Mouse (Mus musculus) forebrain, embryonic 16.5 days (tissue): ENCODE measurements at regions not wholly inside any gene's neighbourhood (a gene's known extent, or its start where the extent isn't known, plus 50 kb on each side); places are given as distances from the start of the nearest gene placed in this dataset.

ENCODE experiments used
- ATAC-seq: fragments of 200-750 bp; cut with Nextera tagmentation; 2 replicates; pipeline ENCODE4 v1.8.0; 2017; ENCODE audit warnings: mild to moderate bottlenecking, moderate library complexity
- H3K27ac ChIP-seq: fragments of 300-500 bp; sonication (generic); 2 replicates; pipeline ENCODE4 v1.5.1; 2014; ENCODE audit warnings: low read length, control low read depth
- H3K27me3 ChIP-seq: fragments of 300-500 bp; sonication (generic); replicated peaks from 2 replicates; pipeline ENCODE4 v1.6.1; 2014; ENCODE audit warnings: low read length; ENCODE audit not compliant: control insufficient read depth, insufficient read depth
- H3K36me3 ChIP-seq: fragments of 300-500 bp; sonication (generic); 2 replicates; pipeline ENCODE4 v1.6.1; 2014; ENCODE audit not compliant: control insufficient read depth, insufficient read depth
- H3K4me1 ChIP-seq: fragments of 300-500 bp; sonication (generic); replicated peaks from 2 replicates; pipeline ENCODE4 v1.6.1; 2014; ENCODE audit warnings: low read length; ENCODE audit not compliant: control insufficient read depth, insufficient read depth
- H3K4me2 ChIP-seq: fragments of 300-500 bp; sonication (generic); 2 replicates; pipeline ENCODE4 v1.6.1; 2014; ENCODE audit warnings: mild to moderate bottlenecking, low read length, control low read depth
- H3K4me3 ChIP-seq: fragments of 300-500 bp; sonication (generic); replicated peaks from 2 replicates; pipeline ENCODE4 v1.5.1; 2014; ENCODE audit warnings: mild to moderate bottlenecking, low read length, control low read depth
- H3K9ac ChIP-seq: fragments of 300-500 bp; sonication (generic); replicated peaks from 2 replicates; pipeline ENCODE4 v1.6.1; 2014; ENCODE audit warnings: low read depth, low read length, control low read depth
- H3K9me3 ChIP-seq: fragments of 300-500 bp; sonication (generic); 2 replicates; pipeline ENCODE4 v1.6.1; 2016; ENCODE audit warnings: low read length; ENCODE audit not compliant: control insufficient read depth
- WGBS: fragments of 180-500 bp; shearing (Covaris S2); extraction: QIAGEN DNeasy Blood & Tissue Kit; methylation state at CpG from one replicate; pipeline ENCODE4 v1.1.7; 2014; 5-methylcytosine and 5-hydroxymethylcytosine counted together

DNA sequence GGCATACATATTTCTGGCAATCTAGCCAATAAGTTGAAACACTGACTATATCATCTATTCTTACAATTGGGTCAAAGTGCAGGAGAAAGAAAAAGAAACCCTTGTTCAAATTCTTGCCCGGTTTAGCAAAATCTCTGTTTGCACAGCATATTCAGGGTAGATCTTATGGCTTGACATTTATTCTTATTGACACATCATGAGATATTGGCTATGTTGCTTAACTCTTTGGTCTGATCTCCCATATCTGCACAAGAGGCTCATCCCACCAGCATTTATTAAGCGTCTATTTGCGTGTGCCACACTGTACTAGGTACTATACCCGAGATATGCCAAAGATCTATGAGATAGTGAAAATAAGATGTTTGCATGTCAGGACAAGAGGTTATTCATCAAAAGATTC, 212.9 kb upstream of the Prep start:
- no peaks in the 10 kb centered on the region for H3K4me1 ChIP-seq
- no peaks in the 10 kb centered on the region for H3K27me3 ChIP-seq
- no peaks in the 10 kb centered on the region for H3K36me3 ChIP-seq
- no peak for ATAC-seq
- H3K9ac ChIP-seq: no peak overlapping the region
- H3K9me3 ChIP-seq: no peaks in the 10 kb centered on the region
- WGBS: 99% methylated on average over 4 of the region's 4 CpGs
- H3K4me3 ChIP-seq: no peak overlapping the region
- no peak overlapping the region for H3K27ac ChIP-seq
- H3K4me2 ChIP-seq: no peak overlapping the region

DNA sequence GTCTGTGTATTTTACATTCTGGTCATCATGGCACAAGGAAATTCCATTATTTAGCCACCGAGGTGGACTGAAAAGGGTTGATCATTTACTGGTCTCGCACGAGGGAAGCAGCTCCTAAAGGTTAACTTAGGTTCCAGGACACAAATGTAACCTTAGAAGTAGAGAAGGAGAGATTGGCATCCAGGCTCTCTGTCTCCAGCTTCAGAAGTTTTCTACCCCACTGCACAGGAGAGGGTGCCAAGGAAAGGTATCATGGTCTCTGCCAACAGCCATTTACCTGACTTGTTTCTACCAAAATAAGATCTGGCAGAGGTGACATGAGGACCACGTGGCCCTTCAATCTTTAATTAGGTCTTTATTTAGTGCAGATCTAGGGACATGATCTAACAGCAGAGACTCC, 218.0 kb upstream of the Prep start:
- Histone ChIP-seq H3K36me3 (no peaks in the 10 kb centered on the region), H3K4me2 (no peak overlapping the region), H3K9me3 (no peaks in the 10 kb centered on the region), H3K27ac (no peak overlapping the region), H3K4me3 (no peak overlapping the region), H3K27me3 (no peaks in the 10 kb centered on the region), H3K4me1 (no peaks in the 10 kb centered on the region), H3K9ac (no peak overlapping the region)
- 80% methylated on average over 4 of the region's 4 CpGs for WGBS
- no peak for ATAC-seq

DNA sequence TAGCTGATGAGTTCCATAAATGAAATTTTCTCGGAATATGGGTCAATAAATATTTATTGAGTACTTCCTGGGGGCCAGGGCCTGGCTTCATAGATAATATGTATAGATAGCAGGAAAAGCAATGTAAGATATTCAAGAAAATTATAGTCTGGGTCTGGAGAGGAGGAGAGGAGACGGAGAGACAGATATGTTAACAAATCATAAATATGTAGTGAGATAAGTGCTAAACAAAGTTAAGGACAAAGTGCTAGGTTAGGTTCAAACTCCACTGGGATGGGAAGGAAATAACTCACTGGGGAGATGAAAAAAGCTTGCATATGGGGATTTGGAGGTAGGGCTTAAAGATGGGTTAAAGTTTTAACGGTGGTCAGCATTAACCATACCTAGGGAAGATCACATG, 220.2 kb upstream of the Prep start:
- Histone ChIP-seq H3K4me2 (no peak overlapping the region), H3K4me3 (no peak overlapping the region), H3K9me3 (no peaks in the 10 kb centered on the region), H3K27me3 (no peaks in the 10 kb centered on the region), H3K9ac (no peak overlapping the region), H3K27ac (no peak overlapping the region), H3K4me1 (no peaks in the 10 kb centered on the region), H3K36me3 (no peaks in the 10 kb centered on the region)
- ATAC-seq: no peak
- WGBS: 91% methylated on average over 3 of the region's 3 CpGs

DNA sequence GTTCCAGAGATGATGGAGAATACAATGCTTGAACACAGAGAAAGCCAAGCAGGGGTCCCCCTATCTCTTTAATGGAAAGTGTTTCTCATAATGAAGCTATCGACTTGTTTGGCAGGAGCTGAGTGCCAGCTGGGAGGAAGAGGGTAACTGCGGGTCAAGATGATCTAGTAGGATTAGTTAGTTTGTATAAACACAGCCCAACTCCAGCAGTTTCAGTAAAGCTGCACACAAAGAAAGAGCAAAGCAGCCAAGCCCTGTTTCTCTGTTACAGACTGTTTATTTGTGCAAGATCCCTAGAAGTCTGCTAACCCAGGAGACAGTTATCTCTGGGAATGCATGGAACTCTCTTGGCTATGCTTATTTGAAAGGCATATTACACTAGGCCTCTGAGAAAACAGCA, 220.9 kb upstream of the Prep start:
- H3K27ac ChIP-seq: no peak overlapping the region
- no peaks in the 10 kb centered on the region for H3K4me1 ChIP-seq
- H3K9ac ChIP-seq: no peak overlapping the region
- no peaks in the 10 kb centered on the region for H3K27me3 ChIP-seq
- no peaks in the 10 kb centered on the region for H3K9me3 ChIP-seq
- WGBS: 4% methylated on average over 2 of the region's 2 CpGs
- H3K4me2 ChIP-seq: no peak overlapping the region
- ATAC-seq: no peak
- no peaks in the 10 kb centered on the region for H3K36me3 ChIP-seq
- no peak overlapping the region for H3K4me3 ChIP-seq

DNA sequence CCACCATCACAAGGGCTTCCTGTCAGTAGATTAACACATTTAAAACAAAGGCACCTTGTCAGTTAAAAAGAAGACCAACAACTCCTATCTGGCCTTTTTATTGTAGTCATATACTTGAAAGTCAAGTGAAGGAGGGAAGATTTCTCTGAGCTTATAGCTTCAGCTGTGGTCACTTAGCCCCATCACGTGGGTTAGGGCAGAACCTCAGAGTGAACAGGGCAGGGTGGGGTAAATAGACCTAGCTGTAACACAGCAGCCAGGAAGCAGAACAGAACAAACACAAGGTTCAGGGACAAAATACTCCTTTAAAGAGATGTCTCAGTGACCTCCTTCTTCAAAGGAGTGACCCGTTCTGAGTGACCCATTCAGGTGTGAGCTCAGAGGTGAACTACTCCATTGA, 226.6 kb upstream of the Prep start:
- Histone ChIP-seq H3K4me2 (no peak overlapping the region), H3K9me3 (no peaks in the 10 kb centered on the region), H3K4me1 (no peaks in the 10 kb centered on the region), H3K4me3 (no peak overlapping the region), H3K27ac (no peak overlapping the region), H3K36me3 (no peaks in the 10 kb centered on the region), H3K9ac (no peak overlapping the region), H3K27me3 (no peaks in the 10 kb centered on the region)
- WGBS: 75% methylated on average over 2 of the region's 2 CpGs
- ATAC-seq: no peak

DNA sequence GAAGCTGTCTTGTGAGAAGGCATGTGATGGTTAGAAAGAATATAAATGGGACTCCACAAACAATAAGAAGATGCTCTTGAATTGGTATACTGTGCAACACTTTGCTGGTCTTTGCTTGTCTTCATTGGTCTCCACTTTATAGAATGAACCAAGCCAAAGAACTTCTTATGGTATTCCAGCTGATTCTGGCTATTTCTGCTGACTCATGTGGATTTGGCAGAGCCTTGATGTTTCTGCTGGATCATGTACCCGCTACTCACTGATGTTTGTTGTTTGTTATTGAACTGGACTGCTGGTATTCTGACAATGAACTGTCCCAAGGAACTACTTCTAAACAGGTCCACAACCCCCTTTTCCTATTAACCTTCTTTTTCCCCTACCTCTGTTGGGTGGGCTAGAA, 234.5 kb upstream of the Prep start:
- H3K4me2 ChIP-seq: no peak overlapping the region
- no peaks in the 10 kb centered on the region for H3K4me1 ChIP-seq
- H3K27ac ChIP-seq: no peak overlapping the region
- no peaks in the 10 kb centered on the region for H3K36me3 ChIP-seq
- H3K27me3 ChIP-seq: no peaks in the 10 kb centered on the region
- H3K9me3 ChIP-seq: no peaks in the 10 kb centered on the region
- ATAC-seq: no peak
- no peak overlapping the region for H3K4me3 ChIP-seq
- WGBS: 97% methylated on average over 1 of the region's 1 CpGs
- H3K9ac ChIP-seq: no peak overlapping the region

DNA sequence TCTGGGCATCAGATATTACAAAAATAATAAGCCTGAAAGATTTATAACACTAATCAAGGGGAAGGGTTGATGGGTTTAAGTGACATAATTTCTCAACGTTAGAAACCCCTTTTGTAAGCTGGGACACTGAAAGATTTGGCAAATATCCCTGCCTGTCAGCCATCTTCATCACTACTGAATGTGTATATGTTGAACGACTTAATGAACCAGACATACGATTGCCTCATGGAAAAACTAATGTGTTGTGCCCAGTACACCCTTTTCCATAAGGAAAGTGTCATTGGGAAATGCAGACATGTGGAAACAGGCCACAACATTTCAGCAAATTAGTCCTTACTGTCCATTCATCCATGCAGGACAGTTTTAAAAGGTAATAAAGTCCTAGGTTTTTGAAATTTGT, 240.7 kb upstream of the Prep start:
- no peak for ATAC-seq
- H3K4me3 ChIP-seq: no peak overlapping the region
- no peak overlapping the region for H3K9ac ChIP-seq
- no peaks in the 10 kb centered on the region for H3K4me1 ChIP-seq
- H3K27me3 ChIP-seq: no peaks in the 10 kb centered on the region
- WGBS: 43% methylated on average over 3 of the region's 3 CpGs
- H3K9me3 ChIP-seq: no peaks in the 10 kb centered on the region
- no peak overlapping the region for H3K27ac ChIP-seq
- no peak overlapping the region for H3K4me2 ChIP-seq
- no peaks in the 10 kb centered on the region for H3K36me3 ChIP-seq

DNA sequence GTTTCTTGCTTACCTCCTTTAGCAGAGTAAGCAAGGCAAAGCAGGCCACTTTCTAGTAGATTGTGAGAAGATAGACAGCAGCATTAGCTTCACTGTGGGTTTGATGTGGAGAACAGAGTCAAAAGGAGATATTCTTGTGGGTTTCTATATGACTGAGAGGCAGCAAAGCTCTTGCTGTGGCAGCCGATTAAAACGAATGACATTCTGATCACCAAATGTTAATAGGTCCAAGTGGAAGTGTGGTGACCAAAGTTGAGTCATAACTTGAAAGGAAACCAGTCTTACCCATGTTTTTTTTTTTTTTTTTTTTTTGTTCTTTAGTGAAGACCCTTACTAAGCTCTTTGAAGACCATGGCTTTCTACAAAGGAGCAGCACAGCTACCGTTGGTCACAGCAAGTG, 245.3 kb upstream of the Prep start:
- no peaks in the 10 kb centered on the region for H3K9me3 ChIP-seq
- H3K4me3 ChIP-seq: no peak overlapping the region
- ATAC-seq: no peak
- 92% methylated on average over 3 of the region's 3 CpGs for WGBS
- H3K27me3 ChIP-seq: no peaks in the 10 kb centered on the region
- no peak overlapping the region for H3K4me2 ChIP-seq
- no peak overlapping the region for H3K9ac ChIP-seq
- H3K4me1 ChIP-seq: no peaks in the 10 kb centered on the region
- no peak overlapping the region for H3K27ac ChIP-seq
- H3K36me3 ChIP-seq: no peaks in the 10 kb centered on the region

DNA sequence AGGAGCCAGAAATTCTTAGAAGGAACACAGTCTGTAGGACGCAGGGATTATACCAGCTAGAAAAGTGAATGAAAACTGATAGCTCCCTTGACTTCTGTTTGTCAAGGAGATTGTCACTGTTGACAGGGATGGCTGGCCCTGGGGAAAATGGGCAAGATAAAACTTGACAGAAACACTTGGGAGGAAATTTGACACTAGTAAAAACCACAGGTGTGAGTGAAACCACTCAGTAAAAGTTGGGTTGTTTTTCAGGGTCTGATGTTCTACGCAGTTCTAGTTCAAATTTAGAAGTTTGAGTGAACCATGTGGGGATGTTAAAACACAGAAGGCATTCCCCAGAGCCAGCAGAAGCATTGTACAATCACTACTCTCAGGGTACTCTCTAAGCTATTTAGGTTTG, 246.6 kb upstream of the Prep start:
- H3K4me3 ChIP-seq: no peak overlapping the region
- H3K27me3 ChIP-seq: no peaks in the 10 kb centered on the region
- H3K9me3 ChIP-seq: no peaks in the 10 kb centered on the region
- H3K9ac ChIP-seq: no peak overlapping the region
- no peaks in the 10 kb centered on the region for H3K4me1 ChIP-seq
- 68% methylated on average over 2 of the region's 2 CpGs for WGBS
- no peak overlapping the region for H3K4me2 ChIP-seq
- H3K27ac ChIP-seq: no peak overlapping the region
- ATAC-seq: no peak
- H3K36me3 ChIP-seq: no peaks in the 10 kb centered on the region

DNA sequence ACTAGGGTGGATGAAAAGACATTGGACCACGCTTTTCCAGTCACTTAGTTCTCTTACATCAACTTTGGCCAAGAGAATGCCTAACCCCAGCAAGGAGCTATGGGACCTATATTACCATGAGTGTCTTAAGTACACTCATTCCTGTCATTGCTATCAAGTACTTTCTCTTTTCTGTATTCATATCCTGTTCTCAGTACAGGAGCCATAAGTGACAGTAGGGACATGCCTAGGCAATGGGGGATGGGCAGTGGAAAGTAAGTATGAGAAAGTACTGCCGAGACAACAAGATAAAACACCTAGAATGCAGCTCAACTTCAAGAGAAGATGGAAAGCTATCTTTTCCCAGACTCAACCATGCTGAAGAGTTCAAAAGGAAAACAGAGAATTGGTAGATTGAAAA, 247.6 kb upstream of the Prep start:
- H3K27me3 ChIP-seq: no peaks in the 10 kb centered on the region
- H3K27ac ChIP-seq: no peak overlapping the region
- H3K4me1 ChIP-seq: no peaks in the 10 kb centered on the region
- H3K36me3 ChIP-seq: no peaks in the 10 kb centered on the region
- no peak overlapping the region for H3K4me3 ChIP-seq
- ATAC-seq: no peak
- H3K9ac ChIP-seq: no peak overlapping the region
- 91% methylated on average over 2 of the region's 2 CpGs for WGBS
- no peaks in the 10 kb centered on the region for H3K9me3 ChIP-seq
- H3K4me2 ChIP-seq: no peak overlapping the region
